Comparison of ENCODE assay signal across 8 mouse cellular contexts in genomic region chr8:128551421-128552139, GRCm38 (mm10).
A peak's percentile ranks its signal among the peaks of the same experiment; 100 is the strongest.
DNase-seq lines count a peak whose midpoint lies in the region; ATAC-seq and TF ChIP-seq lines count a peak whose summit lies in the region.

No protein-coding gene starts in this region.

- TF ChIP-seq POLR2A in cortical plate, adult 2 months (IDR thresholded peaks at IDR 0.05; ENCODE audit: extremely low read depth, insufficient read depth, low read length) = no peak

- H3K27ac ChIP-seq in cortical plate, adult 2 months (ENCODE audit: insufficient read depth, low read length) = no peak overlapping the region
- H3K27ac ChIP-seq in lung, embryonic 16.5 days (ENCODE audit: low read length) = no peak overlapping the region

- peak; percentile 59 to 90 for DNase-seq in adrenal gland, adult (ENCODE audit: inconsistent age in 2 of 2, low spot score in 1 of 2)
- DNase-seq in gastrocnemius, postnatal 10 days = peak; percentile 77
- DNase-seq in kidney, postnatal 4 days = peak; percentile 85
- DNase-seq in retina, postnatal 1 day = peak; percentile 75
- peak; percentile 87 for DNase-seq in thymus, postnatal 4 days

- no peaks in the 10 kb centered on the region for H3K27me3 ChIP-seq in lung, embryonic 16.5 days (ENCODE audit: control insufficient read depth, insufficient read depth, low read depth, low read length)

- H3K4me1 ChIP-seq in cortical plate, adult 2 months (ENCODE audit: control insufficient read depth, insufficient read depth, low read length) = no peaks in the 10 kb centered on the region
- H3K4me1 ChIP-seq in lung, embryonic 16.5 days (replicated peaks; ENCODE audit: control insufficient read depth, insufficient read depth, low read length) = no peaks in the 10 kb centered on the region

- H3K4me3 ChIP-seq in cortical plate, adult 2 months (ENCODE audit: insufficient read depth, low read length) = no peak overlapping the region
- H3K4me3 ChIP-seq in lung, embryonic 16.5 days (ENCODE audit: low read length) = no peak overlapping the region

- no peaks in the 10 kb centered on the region for H3K9me3 ChIP-seq in lung, embryonic 16.5 days (ENCODE audit: control insufficient read depth, low read length)

- WGBS in lung, embryonic 16.5 days = 44% methylated on average over 15 of the region's 15 CpGs

- H3K36me3 ChIP-seq in lung, embryonic 16.5 days (ENCODE audit: control insufficient read depth, insufficient read depth, low read length) = no peaks in the 10 kb centered on the region

- peak; percentile 40 for ATAC-seq in CD4-positive, CD25-positive, alpha-beta regulatory T cell, adult 4 months
- ATAC-seq in lung, embryonic 16.5 days (ENCODE audit: low read depth) = no peak

- TF ChIP-seq CTCF in cortical plate, adult 2 months (IDR thresholded peaks at IDR 0.05; ENCODE audit: extremely low read depth, insufficient read depth, low read length) = peak; percentile 87

- no peak overlapping the region for H3K9ac ChIP-seq in lung, embryonic 16.5 days (ENCODE audit: low read length)

- 0 out of 2 replicates have a peak overlapping the region, but pooled peaks have one; percentile 2 for H3K4me2 ChIP-seq in lung, embryonic 16.5 days (ENCODE audit: low read depth, low read length)
